Mouse (Mus musculus): ENCODE results near the gene March4. TPM values are rescaled to one million over a fixed set of nuclear protein-coding genes. Genes with fewer than 3 reads are reported as not detected.

The March4 gene
- total and polyA plus RNA-seq, 2 experiments from 2014 or later, result 8.0 to 36.4 TPM

DNA sequence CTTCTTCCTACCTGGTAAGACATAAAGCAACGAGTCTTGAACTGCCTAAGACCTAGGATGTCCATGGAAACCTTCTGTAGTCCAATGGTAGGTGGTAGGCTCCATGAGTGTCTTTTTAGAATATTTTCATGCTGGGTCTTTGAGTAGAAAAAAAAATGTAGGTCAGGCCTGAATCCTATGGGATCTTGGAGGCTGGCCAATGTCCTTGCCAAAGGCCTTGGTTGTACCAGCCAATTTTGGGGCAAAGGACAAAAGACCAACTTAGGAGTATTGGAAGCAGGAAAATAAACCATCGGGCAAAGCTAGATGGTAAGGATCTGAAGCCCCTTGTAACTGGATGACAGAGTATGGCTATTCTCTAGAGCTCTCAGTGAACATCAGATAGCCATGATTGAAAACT is 83.9 kb downstream of the March4 start:
- ATAC-seq (ENCODE audit: low FRiP score) (no peak), DNase-seq (ENCODE audit: low spot score) (no peak)
- TF ChIP-seq CTCF (IDR thresholded peaks at IDR 0.05), result no peak
- peaks cover 24% of the 10 kb centered on the region for H3K4me1 ChIP-seq (ENCODE audit: insufficient read depth, low read length)
- H3K4me3 ChIP-seq (ENCODE audit: low read depth, low read length), result no peak overlapping the region
- 78% methylated on average over 2 of the region's 2 CpGs for WGBS
- no peak overlapping the region for H3K9ac ChIP-seq (replicated peaks; ENCODE audit: low read length, poor library complexity, severe bottlenecking)
- H3K27ac ChIP-seq (ENCODE audit: low read depth, low read length), result no peak overlapping the region
- no peaks in the 10 kb centered on the region for H3K36me3 ChIP-seq (ENCODE audit: insufficient read depth, low read length)
- no peaks in the 10 kb centered on the region for H3K9me3 ChIP-seq (ENCODE audit: low read length)
- no peak overlapping the region for H3K4me2 ChIP-seq (ENCODE audit: low read depth, low read length, poor library complexity, severe bottlenecking)
- H3K27me3 ChIP-seq (ENCODE audit: insufficient read depth, low read length), result no peaks in the 10 kb centered on the region

DNA sequence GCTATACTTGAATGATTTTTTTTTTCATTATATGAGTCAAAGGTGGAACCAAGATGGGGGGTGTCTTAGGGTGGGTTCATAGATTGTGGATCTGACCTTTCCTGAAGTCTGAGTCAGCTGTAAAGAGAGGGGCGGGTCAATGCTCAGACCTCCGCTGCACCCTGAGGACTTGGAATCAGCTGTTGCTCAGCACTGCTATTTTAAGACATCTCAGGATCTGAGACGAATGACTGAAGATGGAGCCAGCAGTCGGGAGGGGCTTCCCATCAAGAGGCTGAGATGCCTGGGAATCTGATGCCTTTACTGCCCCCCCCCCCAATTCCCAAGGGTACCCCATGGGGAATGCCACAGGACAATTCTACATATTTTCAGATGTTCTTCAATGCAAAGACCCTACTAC is 85.9 kb downstream of the March4 start:
- no peak for TF ChIP-seq CTCF (IDR thresholded peaks at IDR 0.05)
- ATAC-seq (ENCODE audit: low FRiP score), result no peak
- 82% methylated on average over 4 of the region's 4 CpGs for WGBS

GRCm38 (mm10) chr1:72449752-72450151 is 87.0 kb downstream of the March4 start:
- Histone ChIP-seq H3K9me3 (ENCODE audit: low read length) (no peaks in the 10 kb centered on the region), H3K27ac (ENCODE audit: low read depth, low read length) (no peak overlapping the region), H3K36me3 (ENCODE audit: insufficient read depth, low read length) (peaks cover 8% of the 10 kb centered on the region; the same call in 1 of the 2 replicates), H3K27me3 (ENCODE audit: insufficient read depth, low read length) (no peaks in the 10 kb centered on the region), H3K4me1 (ENCODE audit: insufficient read depth, low read length) (peaks cover 4% of the 10 kb centered on the region; the same call in 1 of the 2 replicates), H3K4me2 (ENCODE audit: low read depth, low read length, poor library complexity, severe bottlenecking) (no peak overlapping the region), H3K9ac (replicated peaks; ENCODE audit: low read length, poor library complexity, severe bottlenecking) (no peak overlapping the region), H3K4me3 (ENCODE audit: low read depth, low read length) (no peak overlapping the region)
- no peak for DNase-seq (ENCODE audit: low spot score)
- no peak for ATAC-seq (ENCODE audit: low FRiP score)
- TF ChIP-seq CTCF (IDR thresholded peaks at IDR 0.05), result no peak
- 83% methylated on average over 3 of the region's 3 CpGs for WGBS

More for the DNA sequence above, 85.9 kb downstream of the March4 start:
- Histone ChIP-seq H3K9ac (replicated peaks; ENCODE audit: low read length, poor library complexity, severe bottlenecking) (no peak overlapping the region), H3K4me1 (ENCODE audit: insufficient read depth, low read length) (peaks cover 10% of the 10 kb centered on the region), H3K27me3 (ENCODE audit: insufficient read depth, low read length) (no peaks in the 10 kb centered on the region), H3K27ac (ENCODE audit: low read depth, low read length) (no peak overlapping the region), H3K4me2 (ENCODE audit: low read depth, low read length, poor library complexity, severe bottlenecking) (no peak overlapping the region), H3K36me3 (ENCODE audit: insufficient read depth, low read length) (0 out of 2 replicates have a peak, but pooled peaks cover 6% of the 10 kb centered on the region), H3K9me3 (ENCODE audit: low read length) (no peaks in the 10 kb centered on the region), H3K4me3 (ENCODE audit: low read depth, low read length) (no peak overlapping the region)
- DNase-seq (ENCODE audit: low spot score), result no peak

GRCm38 (mm10) chr1:72442747-72443146 is 94.0 kb downstream of the March4 start:
- no peaks in the 10 kb centered on the region for H3K9me3 ChIP-seq (ENCODE audit: low read length)
- H3K4me1 ChIP-seq (ENCODE audit: insufficient read depth, low read length), result no peaks in the 10 kb centered on the region
- no peak overlapping the region for H3K4me2 ChIP-seq (ENCODE audit: low read depth, low read length, poor library complexity, severe bottlenecking)
- H3K27me3 ChIP-seq (ENCODE audit: insufficient read depth, low read length), result no peaks in the 10 kb centered on the region
- DNase-seq (ENCODE audit: low spot score) (no peak), ATAC-seq (ENCODE audit: low FRiP score) (no peak)
- WGBS, result 88% methylated on average over 2 of the region's 2 CpGs
- peaks cover 10% of the 10 kb centered on the region; the same call in 1 of the 2 replicates for H3K36me3 ChIP-seq (ENCODE audit: insufficient read depth, low read length)
- TF ChIP-seq CTCF (IDR thresholded peaks at IDR 0.05), result no peak
- H3K4me3 ChIP-seq (ENCODE audit: low read depth, low read length), result no peak overlapping the region
- H3K9ac ChIP-seq (replicated peaks; ENCODE audit: low read length, poor library complexity, severe bottlenecking), result no peak overlapping the region
- H3K27ac ChIP-seq (ENCODE audit: low read depth, low read length), result no peak overlapping the region

- DNase-seq (ENCODE audit: low spot score) (no peak), ATAC-seq (ENCODE audit: low FRiP score) (no peak)
- Histone ChIP-seq H3K27ac (ENCODE audit: low read depth, low read length) (no peak overlapping the region), H3K4me1 (ENCODE audit: insufficient read depth, low read length) (no peaks in the 10 kb centered on the region), H3K4me2 (ENCODE audit: low read depth, low read length, poor library complexity, severe bottlenecking) (no peak overlapping the region), H3K4me3 (ENCODE audit: low read depth, low read length) (no peak overlapping the region), H3K36me3 (ENCODE audit: insufficient read depth, low read length) (peaks cover 2% of the 10 kb centered on the region; the same call in 1 of the 2 replicates), H3K9me3 (ENCODE audit: low read length) (no peaks in the 10 kb centered on the region), H3K27me3 (ENCODE audit: insufficient read depth, low read length) (no peaks in the 10 kb centered on the region), H3K9ac (replicated peaks; ENCODE audit: low read length, poor library complexity, severe bottlenecking) (no peak overlapping the region)
- no peak for TF ChIP-seq CTCF (IDR thresholded peaks at IDR 0.05)
- 66% methylated on average over 8 of the region's 8 CpGs for WGBS
Measured at GRCm38 (mm10) chr1:72439146-72439545, 97.6 kb downstream of the March4 start.

DNA sequence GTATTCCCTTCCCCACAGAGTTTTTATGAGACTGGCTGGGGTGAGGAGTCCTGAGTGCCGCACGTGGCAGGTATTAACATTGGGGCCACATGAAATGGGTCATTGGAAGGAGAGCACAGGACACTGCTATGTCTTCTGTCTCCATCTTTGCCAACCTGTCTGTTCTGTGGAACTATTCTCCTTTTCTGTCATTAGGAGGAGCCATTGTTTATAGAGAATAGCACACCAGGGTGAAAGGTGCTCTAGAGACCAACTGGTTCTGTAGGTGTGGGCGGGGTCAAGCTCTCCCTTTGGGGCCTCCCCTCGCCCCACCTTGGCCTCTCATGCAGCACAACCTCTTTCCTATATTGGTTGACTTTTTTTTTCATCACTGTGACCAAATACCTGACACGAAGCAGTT is 99.8 kb downstream of the March4 start:
- Histone ChIP-seq H3K4me1 (ENCODE audit: insufficient read depth, low read length) (no peaks in the 10 kb centered on the region), H3K27ac (ENCODE audit: low read depth, low read length) (no peak overlapping the region), H3K27me3 (ENCODE audit: insufficient read depth, low read length) (no peaks in the 10 kb centered on the region), H3K36me3 (ENCODE audit: insufficient read depth, low read length) (peaks cover 2% of the 10 kb centered on the region; the same call in 1 of the 2 replicates), H3K4me2 (ENCODE audit: low read depth, low read length, poor library complexity, severe bottlenecking) (no peak overlapping the region), H3K4me3 (ENCODE audit: low read depth, low read length) (no peak overlapping the region), H3K9ac (replicated peaks; ENCODE audit: low read length, poor library complexity, severe bottlenecking) (no peak overlapping the region), H3K9me3 (ENCODE audit: low read length) (no peaks in the 10 kb centered on the region)
- no peak for TF ChIP-seq CTCF (IDR thresholded peaks at IDR 0.05)
- 81% methylated on average over 5 of the region's 5 CpGs for WGBS
- no peak for ATAC-seq (ENCODE audit: low FRiP score)
- no peak for DNase-seq (ENCODE audit: low spot score)
